Mouse (Mus musculus) gonadal fat pad, adult 2 months (tissue): ENCODE results near the gene Smn1. TPM values are rescaled to one million over a fixed set of nuclear protein-coding genes. Genes with fewer than 3 reads are reported as not detected.

ENCODE experiments used
- polyA plus RNA-seq: library from polyadenylated mRNA; depleted of rRNA; stranded (reverse); fragments of >200 nt; gene quantifications from 2 replicates; pipeline ENCODE4 v1.2.3, GENCODE M21; 2012; rRNA removed

Gene Smn1
- polyA plus RNA-seq, 1 experiment: 11.7 TPM

Other genes starting within 250 kb of the Smn1 start
- gene Cartpt, start 223.8 kb upstream of the Smn1 start, polyA plus RNA-seq: 0.36 TPM in 2 replicates
- gene Mccc2, start 109.2 kb upstream of the Smn1 start, polyA plus RNA-seq: 38.8 and 50.0 TPM in 2 replicates
- 2.1 and 3.3 TPM in 2 replicates for gene Bdp1, start 20.8 kb upstream of the Smn1 start, polyA plus RNA-seq
- gene Serf1, start 16.8 kb upstream of the Smn1 start, polyA plus RNA-seq: 4.7 and 9.7 TPM in 2 replicates
- gene Naip2, start 77.2 kb downstream of the Smn1 start, polyA plus RNA-seq: 0.84 and 1.0 TPM in 2 replicates
- 1.4 and 1.6 TPM in 2 replicates for gene Naip5, start 121.5 kb downstream of the Smn1 start, polyA plus RNA-seq
- 1.8 and 1.9 TPM in 2 replicates for gene Naip6, start 192.8 kb downstream of the Smn1 start, polyA plus RNA-seq